Mouse (Mus musculus): Measurements from ENCODE around the gene Vmn1r143.
"Not testable (repeated sequence)": the region's sequence is repeated elsewhere in the genome, so short reads cannot be mapped to it uniquely, and the experiment has no call there.

Gene Vmn1r143

GRCm38 (mm10) chr7:22189077-22189476, at the start of gene Vmn1r143:
Gene Vmn1r143 (plus strand): TSS chr7:22189377.
- DNase-seq (ENCODE audit: low spot score), result not testable (repeated sequence)

GRCm38 (mm10) chr7:22163935-22164334, 25.2 kb upstream of the Vmn1r143 start, which contains the start of gene Vmn1r142:
Gene Vmn1r142 (minus strand): TSS chr7:22164035.
- not testable (repeated sequence) for DNase-seq (ENCODE audit: low spot score)

- not testable (repeated sequence) for DNase-seq (ENCODE audit: low spot score)
These were observed 12.0 kb downstream of the Vmn1r143 start, which contains the start of gene Gm8653 for GRCm38 (mm10) chr7:22201164-22201563. Gene Gm8653 (minus strand): TSS chr7:22201264.

GRCm38 (mm10) chr7:22229384-22229783, 40.2 kb downstream of the Vmn1r143 start, which contains the start of gene Gm8453:
Gene Gm8453 (minus strand): TSS chr7:22229484.
- not testable (repeated sequence) for DNase-seq (ENCODE audit: low spot score)

Measured in retina, embryonic 14.5 days (tissue).